Mouse (Mus musculus) limb, embryonic 13.5 days (tissue): ENCODE results near the gene Tmem221. TPM values are rescaled to one million over a fixed set of nuclear protein-coding genes. Genes with fewer than 3 reads are reported as not detected.

Experiments used
- ATAC-seq: fragments of 200-750 bp; cut with Nextera tagmentation; 2 replicates; pipeline ENCODE4 v1.8.0; 2017; ENCODE audit warnings: low read depth, moderate number of reproducible peaks, moderate TSS enrichment; ENCODE audit not compliant: low FRiP score
- H3K27ac ChIP-seq: fragments of 300-500 bp; sonication (generic); 2 replicates; pipeline ENCODE4 v1.5.1; 2015; ENCODE audit warnings: inconsistent platforms, mild to moderate bottlenecking, moderate library complexity
- H3K27me3 ChIP-seq: fragments of 300-500 bp; sonication (generic); 2 replicates; pipeline ENCODE4 v1.6.1; 2015; ENCODE audit warnings: mild to moderate bottlenecking, inconsistent platforms
- H3K36me3 ChIP-seq: fragments of 300-500 bp; sonication (generic); 2 replicates; pipeline ENCODE4 v1.6.1; 2015; ENCODE audit warnings: inconsistent platforms, mild to moderate bottlenecking, moderate library complexity
- H3K4me1 ChIP-seq: fragments of 300-500 bp; sonication (generic); 2 replicates; pipeline ENCODE4 v1.6.1; 2015; ENCODE audit warnings: inconsistent platforms
- H3K4me2 ChIP-seq: fragments of 300-500 bp; sonication (generic); replicated peaks from 2 replicates; pipeline ENCODE4 v1.6.1; 2015; ENCODE audit warnings: inconsistent platforms, mild to moderate bottlenecking, moderate library complexity
- H3K4me3 ChIP-seq: fragments of 300-500 bp; sonication (generic); 2 replicates; pipeline ENCODE4 v1.5.1; 2015; ENCODE audit warnings: moderate library complexity, mild to moderate bottlenecking, inconsistent platforms
- H3K9ac ChIP-seq: fragments of 300-500 bp; sonication (generic); 2 replicates; pipeline ENCODE4 v1.6.1; 2015; ENCODE audit warnings: mild to moderate bottlenecking, inconsistent platforms
- H3K9me3 ChIP-seq: fragments of 300-500 bp; sonication (generic); 2 replicates; pipeline ENCODE4 v1.6.1; 2016; ENCODE audit warnings: inconsistent platforms
- WGBS: fragments of 180-500 bp; shearing (Covaris S2); methylation state at CpG from one replicate; pipeline ENCODE4 v1.1.7; 2015; 5-methylcytosine and 5-hydroxymethylcytosine counted together
- polyA plus RNA-seq: library from polyadenylated mRNA; unstranded; fragments of >200 nt; fragmentation: Nextera tagmentation; extraction: Ambion mirVana; gene quantifications from 2 replicates; pipeline ENCODE4 v1.2.1, GENCODE M21; 2015

Tmem221 gene
- polyA plus RNA-seq, 1 experiment from 2014 or later = 0.64 TPM

GRCm38 (mm10) chr8:71561401-71561800, 2.7 kb upstream of the Tmem221 start:
- no peak overlapping the region for H3K4me2 ChIP-seq
- H3K27ac ChIP-seq = no peak overlapping the region
- peaks cover 99% of the 10 kb centered on the region for H3K27me3 ChIP-seq
- H3K9ac ChIP-seq = no peak overlapping the region
- H3K36me3 ChIP-seq = no peaks in the 10 kb centered on the region
- ATAC-seq = no peak
- no peak overlapping the region for H3K4me3 ChIP-seq
- H3K4me1 ChIP-seq = peaks cover 20% of the 10 kb centered on the region
- WGBS = 3% methylated on average over 15 of the region's 15 CpGs
- H3K9me3 ChIP-seq = peaks cover 9% of the 10 kb centered on the region

GRCm38 (mm10) chr8:71560765-71561164, 2.1 kb upstream of the Tmem221 start:
- Histone ChIP-seq H3K4me3 (no peak overlapping the region), H3K27ac (no peak overlapping the region), H3K36me3 (no peaks in the 10 kb centered on the region), H3K4me1 (peaks cover 20% of the 10 kb centered on the region), H3K27me3 (peaks cover 99% of the 10 kb centered on the region), H3K9ac (no peak overlapping the region), H3K9me3 (peaks cover 9% of the 10 kb centered on the region), H3K4me2 (no peak overlapping the region)
- WGBS = 85% methylated on average over 5 of the region's 5 CpGs
- ATAC-seq = no peak

- Histone ChIP-seq H3K4me1 (peaks cover 20% of the 10 kb centered on the region), H3K9me3 (peaks cover 9% of the 10 kb centered on the region), H3K4me2 (no peak overlapping the region), H3K27me3 (peaks cover 99% of the 10 kb centered on the region), H3K4me3 (no peak overlapping the region), H3K9ac (no peak overlapping the region), H3K27ac (no peak overlapping the region), H3K36me3 (no peaks in the 10 kb centered on the region)
- 75% methylated on average over 3 of the region's 3 CpGs for WGBS
- no peak for ATAC-seq
Observed at GRCm38 (mm10) chr8:71560071-71560470, 1.4 kb upstream of the Tmem221 start.

- peak; percentile 22; the same call in 1 of the 2 replicates for ATAC-seq
- Histone ChIP-seq H3K9ac (peak overlapping the region; percentile 56; the same call in 1 of the 2 replicates), H3K9me3 (peaks cover 4% of the 10 kb centered on the region), H3K4me1 (peaks cover 20% of the 10 kb centered on the region), H3K27me3 (peaks cover 94% of the 10 kb centered on the region), H3K4me2 (peak overlapping the region; percentile 67), H3K36me3 (no peaks in the 10 kb centered on the region), H3K4me3 (peak overlapping the region; percentile 43), H3K27ac (no peak overlapping the region)
- WGBS = 3% methylated on average over 24 of the region's 24 CpGs
Observed at GRCm38 (mm10) chr8:71558958-71559690, 453 bp upstream of the Tmem221 start.

GRCm38 (mm10) chr8:71554644-71555043, 4.0 kb downstream of the Tmem221 start:
- H3K27ac ChIP-seq = no peak overlapping the region
- H3K4me3 ChIP-seq = no peak overlapping the region
- no peak overlapping the region for H3K9ac ChIP-seq
- H3K27me3 ChIP-seq = peaks cover 50% of the 10 kb centered on the region
- H3K4me2 ChIP-seq = no peak overlapping the region
- peaks cover 10% of the 10 kb centered on the region for H3K4me1 ChIP-seq
- no peaks in the 10 kb centered on the region for H3K36me3 ChIP-seq
- no peak for ATAC-seq
- H3K9me3 ChIP-seq = no peaks in the 10 kb centered on the region
- WGBS = 84% methylated on average over 2 of the region's 2 CpGs

- Histone ChIP-seq H3K4me2 (no peak overlapping the region), H3K36me3 (no peaks in the 10 kb centered on the region), H3K9me3 (no peaks in the 10 kb centered on the region), H3K27ac (no peak overlapping the region), H3K9ac (no peak overlapping the region), H3K4me3 (no peak overlapping the region), H3K4me1 (peaks cover 9% of the 10 kb centered on the region), H3K27me3 (peaks cover 44% of the 10 kb centered on the region)
- 69% methylated on average over 6 of the region's 6 CpGs for WGBS
- no peak for ATAC-seq
Observed at GRCm38 (mm10) chr8:71554001-71554400, 4.7 kb downstream of the Tmem221 start.

- whole genome bisulfite sequencing = 43% methylated on average over 6 of the region's 6 CpGs
- Histone ChIP-seq H3K4me2 (no peak overlapping the region), H3K4me1 (no peaks in the 10 kb centered on the region), H3K27ac (no peak overlapping the region), H3K9ac (no peak overlapping the region), H3K9me3 (no peaks in the 10 kb centered on the region), H3K27me3 (peaks cover 32% of the 10 kb centered on the region), H3K4me3 (no peak overlapping the region), H3K36me3 (peaks cover 10% of the 10 kb centered on the region)
- no peak for ATAC-seq
Observed at GRCm38 (mm10) chr8:71552770-71553169, 5.9 kb downstream of the Tmem221 start.

- 76% methylated on average over 7 of the region's 7 CpGs for WGBS
Observed at GRCm38 (mm10) chr8:71550754-71551153, 7.9 kb downstream of the Tmem221 start.

GRCm38 (mm10) chr8:71547590-71547989, 11.1 kb downstream of the Tmem221 start:
- 88% methylated on average over 7 of the region's 7 CpGs for WGBS
- Histone ChIP-seq H3K27me3 (no peaks in the 10 kb centered on the region), H3K4me1 (peaks cover 8% of the 10 kb centered on the region), H3K4me3 (no peak overlapping the region), H3K9ac (no peak overlapping the region), H3K36me3 (peaks cover 37% of the 10 kb centered on the region), H3K27ac (no peak overlapping the region), H3K4me2 (no peak overlapping the region), H3K9me3 (no peaks in the 10 kb centered on the region)
- no peak for ATAC-seq

More at GRCm38 (mm10) chr8:71550754-71551153, 7.9 kb downstream of the Tmem221 start:
- Histone ChIP-seq H3K9ac (no peak overlapping the region), H3K4me3 (no peak overlapping the region), H3K9me3 (no peaks in the 10 kb centered on the region), H3K27me3 (peaks cover 11% of the 10 kb centered on the region), H3K4me2 (no peak overlapping the region), H3K4me1 (no peaks in the 10 kb centered on the region), H3K27ac (no peak overlapping the region), H3K36me3 (peaks cover 29% of the 10 kb centered on the region)
- no peak for ATAC-seq

- Histone ChIP-seq H3K27ac (no peak overlapping the region), H3K4me2 (no peak overlapping the region), H3K36me3 (peaks cover 37% of the 10 kb centered on the region), H3K4me3 (no peak overlapping the region), H3K9ac (no peak overlapping the region), H3K27me3 (0 out of 2 replicates have a peak, but pooled peaks cover under 1% of the 10 kb centered on the region), H3K4me1 (peaks cover 8% of the 10 kb centered on the region), H3K9me3 (no peaks in the 10 kb centered on the region)
- 86% methylated on average over 11 of the region's 11 CpGs for WGBS
- no peak for ATAC-seq
Observed at GRCm38 (mm10) chr8:71545053-71545452, 13.6 kb downstream of the Tmem221 start.

GRCm38 (mm10) chr8:71543755-71544154, 14.9 kb downstream of the Tmem221 start:
- Histone ChIP-seq H3K27ac (no peak overlapping the region), H3K4me1 (peaks cover 8% of the 10 kb centered on the region), H3K4me3 (peak overlapping the region; percentile 82), H3K4me2 (peak overlapping the region; percentile 79), H3K36me3 (peaks cover 36% of the 10 kb centered on the region), H3K9me3 (no peaks in the 10 kb centered on the region), H3K27me3 (0 out of 2 replicates have a peak, but pooled peaks cover 3% of the 10 kb centered on the region), H3K9ac (peak overlapping the region; percentile 79)
- ATAC-seq = no peak
- WGBS = 86% methylated on average over 9 of the region's 9 CpGs

GRCm38 (mm10) chr8:71542632-71543343, 15.9 kb downstream of the Tmem221 start, which contains the start of gene Mvb12a:
Mvb12a (plus strand) TSS chr8:71542922.
- no peaks in the 10 kb centered on the region for H3K9me3 ChIP-seq
- H3K4me3 ChIP-seq = peak within 1 kb of the TSS; percentile 82
- whole genome bisulfite sequencing = under 1% methylated on average over 53 of the region's 55 CpGs
- peak; percentile 95 for ATAC-seq
- peak within 1 kb of the TSS; percentile 79 for H3K4me2 ChIP-seq
- H3K4me1 ChIP-seq = peaks cover 14% of the 10 kb centered on the region
- H3K9ac ChIP-seq = peak within 1 kb of the TSS; percentile 79
- 0 out of 2 replicates have a peak, but pooled peaks cover 3% of the 10 kb centered on the region for H3K27me3 ChIP-seq
- H3K36me3 ChIP-seq = peaks cover 27% of the 10 kb centered on the region
- no peak within 1 kb of the TSS for H3K27ac ChIP-seq
